Mouse (Mus musculus) natural killer cell, adult 2 months (primary cell): ENCODE data around the gene Dbil5.
A peak's percentile ranks its signal among the peaks of the same experiment; 100 is the strongest.
"Not testable (repeated sequence)": the region's sequence is repeated elsewhere in the genome, so short reads cannot be mapped to it uniquely, and the experiment has no call there.

Source experiments
- DNase-seq, 2 experiments: peaks; one replicate each; pipeline ENCODE4 v3.0.0; 2022; ENCODE audit warnings: low spot score in 2 of 2

Dbil5 gene

GRCm38 (mm10) chr11:76217390-76217800 is at the start of gene Dbil5, which contains the start of gene Gemin4:
TSS of gene Dbil5 (plus strand) at chr11:76217608.
TSS of gene Gemin4 (minus strand) at chr11:76217664.
- DNase-seq, result peak; percentile 95 to 97

- DNase-seq, result no peak
Observed at GRCm38 (mm10) chr11:76168976-76169375, 48.4 kb upstream of the Dbil5 start.

GRCm38 (mm10) chr11:76170207-76170606 is 47.2 kb upstream of the Dbil5 start:
- DNase-seq, result no peak

- DNase-seq, result no peak
Observed at GRCm38 (mm10) chr11:76178726-76179494, 38.5 kb upstream of the Dbil5 start.

- peak; percentile 71 to 72 for DNase-seq
Observed at GRCm38 (mm10) chr11:76179495-76180145, 37.8 kb upstream of the Dbil5 start, which contains the start of the genes Vps53 and Fam57a. TSS of gene Vps53 (minus strand) at chr11:76179647. TSS of gene Fam57a (plus strand) at chr11:76179671.

GRCm38 (mm10) chr11:76180146-76180540 is 37.3 kb upstream of the Dbil5 start:
- no peak for DNase-seq

- DNase-seq, result no peak
Observed at GRCm38 (mm10) chr11:76183745-76184144, 33.7 kb upstream of the Dbil5 start.

- no peak for DNase-seq
Observed at GRCm38 (mm10) chr11:76186908-76187307, 30.5 kb upstream of the Dbil5 start.

GRCm38 (mm10) chr11:76196275-76196976 is 21.0 kb upstream of the Dbil5 start:
- DNase-seq, result no peak

- no peak for DNase-seq
Observed at GRCm38 (mm10) chr11:76196977-76197469, 20.4 kb upstream of the Dbil5 start.

GRCm38 (mm10) chr11:76201761-76202674 is 15.4 kb upstream of the Dbil5 start:
- DNase-seq, result peak; percentile 54 to 61

- no peak for DNase-seq
Observed at GRCm38 (mm10) chr11:76206793-76207192, 10.6 kb upstream of the Dbil5 start.

- no peak for DNase-seq
Observed at GRCm38 (mm10) chr11:76210228-76210985, 7.0 kb upstream of the Dbil5 start.

GRCm38 (mm10) chr11:76211595-76211994 is 5.8 kb upstream of the Dbil5 start:
- DNase-seq, result not testable (repeated sequence)

GRCm38 (mm10) chr11:76213841-76214240 is 3.6 kb upstream of the Dbil5 start:
- no peak for DNase-seq

- DNase-seq, result no peak
Observed at GRCm38 (mm10) chr11:76215011-76215410, 2.4 kb upstream of the Dbil5 start.

GRCm38 (mm10) chr11:76216049-76216540 is 1.3 kb upstream of the Dbil5 start:
- no peak for DNase-seq

- no peak for DNase-seq
Observed at GRCm38 (mm10) chr11:76216681-76217389, 573 bp upstream of the Dbil5 start.

GRCm38 (mm10) chr11:76224631-76225030 is 7.2 kb downstream of the Dbil5 start:
- DNase-seq, result no peak
